Mouse (Mus musculus) layer of hippocampus, adult 9-10 months (tissue): ENCODE measurements around the gene Dctpp1.

Experiments
- DNase-seq: peaks from one replicate; pipeline ENCODE4 v3.0.0; 2022; ENCODE audit warnings: low spot score

Dctpp1 gene

GRCm38 (mm10) chr7:127208553-127209438, 51.7 kb downstream of the Dctpp1 start, which contains the start of gene Mylpf:
Mylpf (plus strand) TSS chr7:127208890.
- DNase-seq = peak; percentile 96

- no peak for DNase-seq
Observed at GRCm38 (mm10) chr7:127208295-127208552, 52.3 kb downstream of the Dctpp1 start, which contains the start of gene Tbc1d10b. Tbc1d10b (minus strand) TSS chr7:127208468.

- no peak for DNase-seq
Observed at GRCm38 (mm10) chr7:127207374-127208294, 52.9 kb downstream of the Dctpp1 start.
